Mouse (Mus musculus) liver, embryonic 12.5 days (tissue): ENCODE data around the gene Tmed10. TPM values are rescaled to one million over a fixed set of nuclear protein-coding genes. Genes with fewer than 3 reads are reported as not detected.

ENCODE experiments used
- ATAC-seq: fragments of 200-750 bp; cut with Nextera tagmentation; 2 replicates; pipeline ENCODE4 v1.8.0; 2017; ENCODE audit warnings: moderate number of reproducible peaks, mild to moderate bottlenecking, moderate library complexity
- H3K27ac ChIP-seq: fragments of 300-500 bp; sonication (generic); 2 replicates; pipeline ENCODE4 v1.5.1; 2016; ENCODE audit warnings: mild to moderate bottlenecking
- H3K27me3 ChIP-seq: fragments of 300-500 bp; sonication (generic); replicated peaks from 2 replicates; pipeline ENCODE4 v1.6.1; 2016; ENCODE audit warnings: mild to moderate bottlenecking, moderate library complexity
- H3K36me3 ChIP-seq: fragments of 300-500 bp; sonication (generic); 2 replicates; pipeline ENCODE4 v1.6.1; 2016; ENCODE audit warnings: mild to moderate bottlenecking, moderate library complexity
- H3K4me1 ChIP-seq: fragments of 300-500 bp; sonication (generic); 2 replicates; pipeline ENCODE4 v1.6.1; 2016
- H3K4me2 ChIP-seq: fragments of 300-500 bp; sonication (generic); 2 replicates; pipeline ENCODE4 v1.6.1; 2016; ENCODE audit warnings: mild to moderate bottlenecking, moderate library complexity
- H3K4me3 ChIP-seq: fragments of 300-500 bp; sonication (generic); 2 replicates; pipeline ENCODE4 v1.5.1; 2016; ENCODE audit warnings: mild to moderate bottlenecking, moderate library complexity
- H3K9ac ChIP-seq: fragments of 300-500 bp; sonication (generic); 2 replicates; pipeline ENCODE4 v1.6.1; 2016; ENCODE audit warnings: mild to moderate bottlenecking, moderate library complexity
- H3K9me3 ChIP-seq: fragments of 300-500 bp; sonication (generic); replicated peaks from 2 replicates; pipeline ENCODE4 v1.6.1; 2016; ENCODE audit warnings: mild to moderate bottlenecking, moderate library complexity
- WGBS: fragments of 180-500 bp; shearing (Covaris S2); methylation state at CpG from one replicate; pipeline ENCODE4 v1.1.7; 2016; ENCODE audit not compliant: insufficient replicate concordance; 5-methylcytosine and 5-hydroxymethylcytosine counted together
- polyA plus RNA-seq: library from polyadenylated mRNA; unstranded; fragments of >200 nt; fragmentation: Nextera tagmentation; extraction: Ambion mirVana; gene quantifications from 2 replicates; pipeline ENCODE4 v1.2.1, GENCODE M21; 2016

Tmed10 gene
- polyA plus RNA-seq, 1 experiment from 2014 or later, result 195 TPM

- no peaks in the 10 kb centered on the region for H3K9me3 ChIP-seq
- H3K4me3 ChIP-seq, result peak overlapping the region; percentile 14
- H3K36me3 ChIP-seq, result no peaks in the 10 kb centered on the region
- H3K27ac ChIP-seq, result peak overlapping the region; percentile 60; the same call in 1 of the 2 replicates
- H3K27me3 ChIP-seq, result no peaks in the 10 kb centered on the region
- WGBS, result 40% methylated on average over 8 of the region's 8 CpGs
- peak overlapping the region; percentile 22; the same call in 1 of the 2 replicates for H3K9ac ChIP-seq
- no peak for ATAC-seq
- H3K4me1 ChIP-seq, result peaks cover 63% of the 10 kb centered on the region
- H3K4me2 ChIP-seq, result peak overlapping the region; percentile 73
Measured at GRCm38 (mm10) chr12:85372068-85372665, 2.5 kb downstream of the Tmed10 start.

- no peak for ATAC-seq
- H3K4me1 ChIP-seq, result peaks cover 64% of the 10 kb centered on the region
Measured at GRCm38 (mm10) chr12:85368441-85369063, 6.1 kb downstream of the Tmed10 start.

GRCm38 (mm10) chr12:85366271-85366670 lies 8.4 kb downstream of the Tmed10 start:
- H3K27ac ChIP-seq, result no peak overlapping the region
- H3K4me2 ChIP-seq, result no peak overlapping the region
- H3K4me3 ChIP-seq, result no peak overlapping the region
- peaks cover 19% of the 10 kb centered on the region for H3K36me3 ChIP-seq
- H3K9ac ChIP-seq, result no peak overlapping the region
- WGBS, result 83% methylated on average over 3 of the region's 3 CpGs
- H3K9me3 ChIP-seq, result no peaks in the 10 kb centered on the region
- H3K4me1 ChIP-seq, result peaks cover 51% of the 10 kb centered on the region
- no peak for ATAC-seq
- no peaks in the 10 kb centered on the region for H3K27me3 ChIP-seq

More at GRCm38 (mm10) chr12:85368441-85369063, 6.1 kb downstream of the Tmed10 start:
- WGBS, result 62% methylated on average over 6 of the region's 6 CpGs
- Histone ChIP-seq H3K4me2 (no peak overlapping the region), H3K4me3 (no peak overlapping the region), H3K27me3 (no peaks in the 10 kb centered on the region), H3K27ac (no peak overlapping the region), H3K36me3 (peaks cover 11% of the 10 kb centered on the region; the same call in 1 of the 2 replicates), H3K9me3 (no peaks in the 10 kb centered on the region), H3K9ac (no peak overlapping the region)

- no peak for ATAC-seq
- no peaks in the 10 kb centered on the region for H3K27me3 ChIP-seq
- H3K9ac ChIP-seq, result no peak overlapping the region
- peaks cover 21% of the 10 kb centered on the region for H3K4me1 ChIP-seq
- peaks cover 19% of the 10 kb centered on the region for H3K36me3 ChIP-seq
- no peak overlapping the region for H3K27ac ChIP-seq
- WGBS, result 62% methylated on average over 4 of the region's 4 CpGs
- H3K4me3 ChIP-seq, result no peak overlapping the region
- H3K4me2 ChIP-seq, result no peak overlapping the region
- no peaks in the 10 kb centered on the region for H3K9me3 ChIP-seq
Measured at GRCm38 (mm10) chr12:85362510-85362909, 12.1 kb downstream of the Tmed10 start.

- no peak overlapping the region for H3K4me2 ChIP-seq
- H3K4me1 ChIP-seq, result peaks cover 17% of the 10 kb centered on the region
- no peak overlapping the region for H3K9ac ChIP-seq
- H3K36me3 ChIP-seq, result peaks cover 19% of the 10 kb centered on the region
- H3K27ac ChIP-seq, result no peak overlapping the region
- no peak for ATAC-seq
- no peaks in the 10 kb centered on the region for H3K27me3 ChIP-seq
- no peaks in the 10 kb centered on the region for H3K9me3 ChIP-seq
- no peak overlapping the region for H3K4me3 ChIP-seq
Measured at GRCm38 (mm10) chr12:85361580-85361979, 13.1 kb downstream of the Tmed10 start.

- Histone ChIP-seq H3K4me1 (peaks cover 13% of the 10 kb centered on the region), H3K4me2 (no peak overlapping the region), H3K9ac (no peak overlapping the region), H3K36me3 (peaks cover 19% of the 10 kb centered on the region), H3K27me3 (no peaks in the 10 kb centered on the region), H3K4me3 (no peak overlapping the region), H3K9me3 (no peaks in the 10 kb centered on the region), H3K27ac (no peak overlapping the region)
- 88% methylated on average over 3 of the region's 3 CpGs for WGBS
- no peak for ATAC-seq
Measured at GRCm38 (mm10) chr12:85361165-85361564, 13.5 kb downstream of the Tmed10 start.

- Histone ChIP-seq H3K36me3 (peaks cover 53% of the 10 kb centered on the region), H3K9me3 (no peaks in the 10 kb centered on the region), H3K9ac (no peak overlapping the region), H3K27ac (no peak overlapping the region), H3K4me2 (no peak overlapping the region), H3K4me1 (peaks cover 4% of the 10 kb centered on the region; the same call in 1 of the 2 replicates), H3K27me3 (no peaks in the 10 kb centered on the region), H3K4me3 (no peak overlapping the region)
- ATAC-seq, result no peak
- WGBS, result 77% methylated on average over 3 of the region's 3 CpGs
Measured at GRCm38 (mm10) chr12:85354061-85354460, 20.6 kb downstream of the Tmed10 start.

GRCm38 (mm10) chr12:85350407-85351232 lies 24.0 kb downstream of the Tmed10 start:
- WGBS, result 72% methylated on average over 10 of the region's 10 CpGs
- ATAC-seq, result no peak
- Histone ChIP-seq H3K4me3 (no peak overlapping the region), H3K9ac (no peak overlapping the region), H3K27me3 (no peaks in the 10 kb centered on the region), H3K36me3 (peaks cover 72% of the 10 kb centered on the region), H3K4me2 (no peak overlapping the region), H3K4me1 (peaks cover 4% of the 10 kb centered on the region; the same call in 1 of the 2 replicates), H3K9me3 (no peaks in the 10 kb centered on the region), H3K27ac (0 out of 2 replicates have a peak overlapping the region, but pooled peaks have one; percentile 27)

GRCm38 (mm10) chr12:85348338-85348737 lies 26.3 kb downstream of the Tmed10 start:
- Histone ChIP-seq H3K27ac (0 out of 2 replicates have a peak overlapping the region, but pooled peaks have one; percentile 25), H3K9me3 (no peaks in the 10 kb centered on the region), H3K4me1 (peaks cover 4% of the 10 kb centered on the region; the same call in 1 of the 2 replicates), H3K4me2 (no peak overlapping the region), H3K27me3 (no peaks in the 10 kb centered on the region), H3K4me3 (no peak overlapping the region), H3K36me3 (peaks cover 75% of the 10 kb centered on the region), H3K9ac (no peak overlapping the region)
- no peak for ATAC-seq
- 65% methylated on average over 6 of the region's 6 CpGs for WGBS

GRCm38 (mm10) chr12:85347196-85347595 lies 27.5 kb downstream of the Tmed10 start:
- H3K9ac ChIP-seq, result no peak overlapping the region
- WGBS, result 80% methylated on average over 3 of the region's 3 CpGs
- H3K4me3 ChIP-seq, result no peak overlapping the region
- H3K4me2 ChIP-seq, result no peak overlapping the region
- H3K27ac ChIP-seq, result peak overlapping the region; percentile 15; the same call in 1 of the 2 replicates
- H3K36me3 ChIP-seq, result peaks cover 73% of the 10 kb centered on the region
- no peaks in the 10 kb centered on the region for H3K27me3 ChIP-seq
- ATAC-seq, result no peak
- H3K9me3 ChIP-seq, result no peaks in the 10 kb centered on the region
- H3K4me1 ChIP-seq, result peaks cover 4% of the 10 kb centered on the region; the same call in 1 of the 2 replicates

- Histone ChIP-seq H3K9ac (no peak overlapping the region), H3K4me3 (no peak overlapping the region), H3K9me3 (no peaks in the 10 kb centered on the region), H3K4me1 (peaks cover 4% of the 10 kb centered on the region; the same call in 1 of the 2 replicates), H3K4me2 (no peak overlapping the region), H3K27me3 (no peaks in the 10 kb centered on the region), H3K27ac (no peak overlapping the region), H3K36me3 (peaks cover 71% of the 10 kb centered on the region)
- peak; percentile 31; the same call in 1 of the 2 replicates for ATAC-seq
- 51% methylated on average over 3 of the region's 3 CpGs for WGBS
Measured at GRCm38 (mm10) chr12:85346374-85346773, 28.3 kb downstream of the Tmed10 start.

GRCm38 (mm10) chr12:85345559-85345958 lies 29.1 kb downstream of the Tmed10 start:
- ATAC-seq, result no peak
- 89% methylated on average over 6 of the region's 6 CpGs for WGBS
- Histone ChIP-seq H3K36me3 (peaks cover 65% of the 10 kb centered on the region), H3K9me3 (no peaks in the 10 kb centered on the region), H3K4me2 (no peak overlapping the region), H3K4me1 (peaks cover 2% of the 10 kb centered on the region), H3K27ac (no peak overlapping the region), H3K9ac (no peak overlapping the region), H3K4me3 (no peak overlapping the region), H3K27me3 (no peaks in the 10 kb centered on the region)
